Mouse (Mus musculus): Measurements from ENCODE around the gene Exoc1.

DNA sequence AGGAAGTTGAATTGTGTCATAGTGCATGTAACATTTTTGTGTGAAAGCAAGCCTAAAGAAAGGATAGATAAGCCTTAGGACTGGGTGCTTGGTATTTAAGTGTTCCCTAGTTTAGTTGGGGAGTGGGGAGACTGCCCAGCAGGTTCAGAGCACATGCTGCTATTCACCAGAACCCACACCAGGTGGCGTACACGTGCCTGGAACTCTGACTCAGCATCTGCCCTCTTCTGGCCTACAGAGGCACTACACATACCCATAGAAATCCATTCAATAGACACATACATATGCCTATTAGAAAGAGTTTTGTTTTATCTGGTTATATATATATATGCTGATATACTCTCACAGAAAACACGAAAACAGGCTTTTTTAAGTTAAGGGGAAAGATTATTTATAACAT lies 36.2 kb downstream of the Exoc1 start:
- TF ChIP-seq CTCF (IDR thresholded peaks at IDR 0.05; ENCODE audit: borderline replicate concordance, control insufficient read depth, extremely low read depth, insufficient read depth, low read length, poor library complexity): peak; percentile 92; the same call in 1 of the 2 replicates
- no peak for TF ChIP-seq POLR2A (IDR thresholded peaks at IDR 0.05; ENCODE audit: control insufficient read depth, extremely low read depth, insufficient read depth, low read length, poor library complexity)
